Mouse (Mus musculus) lung, postnatal 0 days (tissue): Measurements from ENCODE around the gene Nkpd1. TPM values are rescaled to one million over a fixed set of nuclear protein-coding genes. Genes with fewer than 3 reads are reported as not detected.

Experiments
- ATAC-seq: fragments of 200-750 bp; cut with Nextera tagmentation; 2 replicates; pipeline ENCODE4 v1.8.0; 2017; ENCODE audit warnings: moderate library complexity
- DNase-seq: peaks from one replicate; pipeline ENCODE4 v3.0.0-alpha.2; 2016; ENCODE audit warnings: low spot score
- H3K27ac ChIP-seq: fragments of 300-500 bp; sonication (generic); 2 replicates; pipeline ENCODE4 v1.5.1; 2014; ENCODE audit warnings: antibody characterized with exemption, mild to moderate bottlenecking, low read length, mixed read lengths
- H3K27me3 ChIP-seq: fragments of 300-500 bp; sonication (generic); replicated peaks from 2 replicates; pipeline ENCODE4 v1.6.1; 2014; ENCODE audit warnings: low read length, mixed read lengths; ENCODE audit not compliant: insufficient read depth
- H3K36me3 ChIP-seq: fragments of 300-500 bp; sonication (generic); 2 replicates; pipeline ENCODE4 v1.6.1; 2014; ENCODE audit warnings: low read length, mixed read lengths; ENCODE audit not compliant: insufficient read depth
- H3K4me1 ChIP-seq: fragments of 300-500 bp; sonication (generic); 2 replicates; pipeline ENCODE4 v1.6.1; 2014; ENCODE audit warnings: antibody characterized with exemption, low read depth, low read length, mixed read lengths; ENCODE audit not compliant: insufficient read depth
- H3K4me2 ChIP-seq: fragments of 300-500 bp; sonication (generic); replicated peaks from 2 replicates; pipeline ENCODE4 v1.6.1; 2014; ENCODE audit warnings: low read depth, mild to moderate bottlenecking, low read length, moderate library complexity, mixed read lengths
- H3K4me3 ChIP-seq: fragments of 300-500 bp; sonication (generic); 2 replicates; pipeline ENCODE4 v1.5.1; 2014; ENCODE audit warnings: low read depth, low read length
- H3K9ac ChIP-seq: fragments of 300-500 bp; sonication (generic); replicated peaks from 2 replicates; pipeline ENCODE4 v1.6.1; 2014; ENCODE audit warnings: low read depth, mild to moderate bottlenecking
- H3K9me3 ChIP-seq: fragments of 300-500 bp; sonication (generic); 2 replicates; pipeline ENCODE4 v1.6.1; 2016; ENCODE audit warnings: low read length, mixed read lengths
- CTCF ChIP-seq: IDR thresholded peaks from 2 replicates; pipeline ENCODE4 v1.5.1; 2016; ENCODE audit warnings: antibody characterized with exemption, mild to moderate bottlenecking
- EP300 ChIP-seq: IDR thresholded peaks from 2 replicates; pipeline ENCODE4 v1.6.1; 2016; ENCODE audit warnings: antibody characterized with exemption, mild to moderate bottlenecking, control low read depth
- WGBS: fragments of 180-500 bp; shearing (Covaris S2); extraction: QIAGEN DNeasy Blood & Tissue Kit; methylation state at CpG from one replicate; pipeline ENCODE4 v1.1.7; 2014; 5-methylcytosine and 5-hydroxymethylcytosine counted together
- polyA plus RNA-seq: library from polyadenylated mRNA; unstranded; fragments of >200 nt; fragmentation: Nextera tagmentation; extraction: Ambion mirVana; gene quantifications from 2 replicates; pipeline ENCODE4 v1.2.1, GENCODE M21; 2015

Gene Nkpd1
- polyA plus RNA-seq, 1 experiment from 2014 or later: 0.05 TPM

DNA sequence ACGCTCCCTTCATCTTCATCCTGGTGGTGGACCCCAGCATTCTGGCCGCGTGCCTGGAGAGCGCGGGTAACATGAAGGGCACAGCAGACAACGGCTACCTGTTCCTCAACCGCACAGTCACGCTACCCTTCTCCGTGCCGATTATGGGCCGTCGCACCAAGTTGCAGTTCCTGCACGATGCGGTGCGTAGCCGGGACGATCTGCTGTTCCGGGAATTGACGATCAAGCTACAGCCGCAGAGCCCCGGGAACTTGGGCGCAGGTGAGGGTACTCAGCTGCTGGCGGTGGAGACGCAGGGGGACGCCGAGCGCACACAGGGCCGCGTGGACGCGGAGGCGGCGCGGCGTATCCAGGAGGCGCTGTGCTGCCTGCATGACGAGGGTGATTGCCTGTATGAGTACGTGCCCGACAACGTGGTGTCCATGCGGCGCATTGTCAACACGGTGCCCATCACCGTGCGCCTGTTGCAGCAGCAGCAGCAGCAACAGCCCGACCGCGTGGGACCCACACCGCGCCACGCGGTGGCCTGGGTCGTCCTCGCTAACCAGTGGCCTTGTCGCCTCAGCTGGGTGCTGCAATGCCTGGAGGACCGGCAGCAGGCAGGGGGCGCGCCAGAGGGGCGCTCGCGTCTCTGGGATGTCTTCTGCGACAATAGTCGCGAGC lies 6.2 kb downstream of the Nkpd1 start:
- Histone ChIP-seq H3K4me2 (peak overlapping the region; percentile 55), H3K4me1 (peaks cover 18% of the 10 kb centered on the region), H3K4me3 (peak overlapping the region; percentile 34), H3K27me3 (peaks cover 62% of the 10 kb centered on the region), H3K36me3 (no peaks in the 10 kb centered on the region), H3K9ac (no peak overlapping the region), H3K9me3 (no peaks in the 10 kb centered on the region), H3K27ac (no peak overlapping the region)
- 1% methylated on average over 63 of the region's 64 CpGs for WGBS
- DNase-seq (no peak), ATAC-seq (peak; percentile 61)
- TF ChIP-seq EP300: no peak
- TF ChIP-seq CTCF: peak; percentile 76

DNA sequence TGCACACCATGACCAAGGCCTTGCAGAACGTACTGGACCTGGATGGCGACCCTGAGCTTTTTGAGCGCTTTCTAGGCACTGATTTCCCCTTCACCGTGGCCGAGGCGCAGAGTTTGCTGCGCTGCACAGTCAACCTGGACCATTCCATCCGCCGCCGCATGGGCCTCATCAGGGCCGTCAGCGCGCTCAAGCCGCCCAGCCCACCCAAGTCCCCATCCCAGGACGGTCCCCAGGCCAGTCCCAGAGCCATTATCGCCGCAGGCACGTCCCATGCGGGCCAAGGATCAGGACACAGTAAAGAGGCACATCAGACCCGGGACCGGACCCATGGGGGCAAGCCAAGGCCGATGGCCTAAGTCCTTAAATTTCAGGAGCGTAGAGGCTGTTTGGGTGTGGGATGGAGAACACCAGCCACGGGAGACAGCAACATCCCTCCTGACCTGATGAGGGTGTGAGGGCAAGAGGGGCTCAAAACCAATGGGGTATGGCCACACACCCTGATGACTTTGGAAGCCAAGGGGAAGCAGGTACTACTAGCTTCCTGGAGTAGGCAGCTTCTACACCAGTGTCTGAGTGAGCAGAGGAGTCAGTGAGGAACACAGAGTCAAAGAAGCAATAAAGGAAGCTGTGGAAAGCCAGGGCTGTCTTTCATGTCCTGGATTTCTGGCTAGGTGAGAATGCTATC lies 6.9 kb downstream of the Nkpd1 start:
- Histone ChIP-seq H3K9ac (no peak overlapping the region), H3K4me3 (peak overlapping the region; percentile 34), H3K9me3 (no peaks in the 10 kb centered on the region), H3K27me3 (peaks cover 56% of the 10 kb centered on the region), H3K36me3 (no peaks in the 10 kb centered on the region), H3K27ac (no peak overlapping the region), H3K4me1 (peaks cover 18% of the 10 kb centered on the region), H3K4me2 (peak overlapping the region; percentile 55)
- TF ChIP-seq EP300 (no peak), CTCF (no peak)
- ATAC-seq (no peak), DNase-seq (no peak)
- 15% methylated on average over 24 of the region's 24 CpGs for WGBS

DNA sequence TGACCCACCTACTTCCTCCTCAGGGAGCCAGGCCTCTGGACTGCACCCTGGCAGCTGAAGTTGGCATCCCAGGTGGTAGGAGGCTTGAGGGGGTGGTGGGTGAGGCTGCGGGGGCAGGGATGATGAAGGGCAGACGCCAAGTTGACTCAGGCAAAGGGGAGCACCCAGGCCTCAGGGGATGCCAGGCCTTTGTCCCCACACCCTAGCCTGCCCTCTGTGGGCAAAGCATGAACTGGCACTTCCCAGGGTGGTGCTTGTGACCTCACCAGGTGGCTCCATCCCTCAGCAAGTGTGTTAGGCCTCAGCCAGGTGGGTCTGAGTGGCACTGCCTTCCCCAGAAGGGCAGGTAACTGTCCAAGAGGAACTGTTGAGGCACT lies 7.5 kb downstream of the Nkpd1 start:
- ATAC-seq (no peak), DNase-seq (no peak)
- no peaks in the 10 kb centered on the region for H3K36me3 ChIP-seq
- no peak overlapping the region for H3K4me3 ChIP-seq
- peaks cover 18% of the 10 kb centered on the region for H3K4me1 ChIP-seq
- no peaks in the 10 kb centered on the region for H3K9me3 ChIP-seq
- H3K9ac ChIP-seq: no peak overlapping the region
- H3K4me2 ChIP-seq: no peak overlapping the region
- 0 out of 2 replicates have a peak, but pooled peaks have one; percentile 27 for TF ChIP-seq CTCF
- no peak for TF ChIP-seq EP300
- 64% methylated on average over 2 of the region's 2 CpGs for WGBS
- H3K27me3 ChIP-seq: peaks cover 53% of the 10 kb centered on the region
- H3K27ac ChIP-seq: no peak overlapping the region

DNA sequence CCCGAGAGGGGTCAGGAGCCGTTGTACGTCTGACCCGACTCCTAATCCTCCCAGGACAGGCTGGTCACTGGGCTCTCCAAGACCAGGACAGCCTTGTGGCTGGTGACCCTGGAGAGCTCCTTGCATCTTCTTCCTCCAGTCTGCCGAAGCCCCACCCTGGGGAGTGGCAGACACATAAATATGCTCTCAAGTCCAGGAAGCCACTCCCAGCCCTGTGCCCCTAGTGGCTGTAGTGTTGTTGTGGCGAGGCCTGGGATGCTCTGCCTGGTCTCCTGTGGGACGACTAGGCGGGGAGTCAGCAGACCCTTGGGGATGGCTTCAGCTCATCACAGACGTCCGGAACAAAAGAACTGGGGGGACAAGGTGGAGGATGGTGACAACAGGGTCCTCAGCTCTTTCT lies 13.4 kb downstream of the Nkpd1 start:
- Histone ChIP-seq H3K27ac (no peak overlapping the region), H3K9me3 (no peaks in the 10 kb centered on the region), H3K4me1 (no peaks in the 10 kb centered on the region), H3K4me2 (no peak overlapping the region), H3K9ac (no peak overlapping the region), H3K4me3 (no peak overlapping the region), H3K27me3 (no peaks in the 10 kb centered on the region), H3K36me3 (peaks cover 26% of the 10 kb centered on the region)
- peak; percentile 56 for TF ChIP-seq CTCF
- TF ChIP-seq EP300: no peak
- DNase-seq: peak; percentile 37
- ATAC-seq: peak; percentile 44
- WGBS: 67% methylated on average over 10 of the region's 10 CpGs

DNA sequence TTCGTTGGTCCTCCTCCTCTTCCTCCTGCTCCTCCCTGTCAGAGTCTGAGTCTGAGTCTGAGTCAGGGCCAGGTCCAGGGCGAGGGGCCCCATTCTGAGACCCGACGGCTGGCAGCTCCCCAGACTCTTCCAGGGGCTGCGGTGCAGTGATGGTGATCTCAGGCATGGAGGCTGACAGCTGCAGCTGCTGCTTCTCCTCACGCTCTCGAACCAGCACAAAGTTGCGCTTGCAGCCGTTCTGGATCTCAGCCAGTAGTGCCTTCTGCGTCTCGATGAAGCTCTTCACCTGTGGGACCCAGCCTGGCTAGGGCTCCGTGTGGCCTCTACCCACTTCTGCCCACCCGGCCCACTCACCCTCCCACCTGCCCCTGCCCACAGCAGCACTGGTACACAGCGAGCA lies 14.6 kb downstream of the Nkpd1 start:
- no peak overlapping the region for H3K4me2 ChIP-seq
- H3K4me1 ChIP-seq: no peaks in the 10 kb centered on the region
- H3K27ac ChIP-seq: no peak overlapping the region
- no peak for DNase-seq
- H3K9ac ChIP-seq: no peak overlapping the region
- H3K27me3 ChIP-seq: no peaks in the 10 kb centered on the region
- ATAC-seq: no peak
- no peak for TF ChIP-seq EP300
- TF ChIP-seq CTCF: no peak
- no peaks in the 10 kb centered on the region for H3K9me3 ChIP-seq
- H3K36me3 ChIP-seq: peaks cover 26% of the 10 kb centered on the region
- WGBS: 76% methylated on average over 14 of the region's 14 CpGs
- no peak overlapping the region for H3K4me3 ChIP-seq

DNA sequence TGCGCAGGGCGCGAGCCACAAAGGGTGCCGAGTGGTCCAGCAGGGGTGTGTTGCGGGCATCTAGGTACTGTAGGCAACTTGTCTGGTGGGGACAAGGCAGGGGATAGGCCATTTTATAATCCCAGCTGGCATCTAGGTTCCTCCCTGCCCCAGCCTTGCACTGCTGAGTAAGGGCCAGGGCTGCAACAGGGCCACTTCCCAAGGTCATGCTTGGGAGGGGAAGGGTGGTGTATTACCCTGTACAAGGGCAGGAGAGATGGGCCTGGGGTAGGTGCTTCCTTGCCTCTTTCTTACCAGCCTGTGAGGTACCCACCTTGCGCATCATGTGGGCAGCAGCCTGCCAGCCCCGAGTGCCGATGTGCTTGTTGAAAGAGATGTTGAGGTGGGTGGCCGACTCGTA lies 17.0 kb downstream of the Nkpd1 start:
- TF ChIP-seq CTCF (no peak), EP300 (no peak)

More for the DNA sequence above, 17.0 kb downstream of the Nkpd1 start:
- Histone ChIP-seq H3K36me3 (peaks cover 26% of the 10 kb centered on the region), H3K9me3 (no peaks in the 10 kb centered on the region), H3K4me2 (no peak overlapping the region), H3K4me3 (no peak overlapping the region), H3K4me1 (no peaks in the 10 kb centered on the region), H3K9ac (no peak overlapping the region), H3K27ac (no peak overlapping the region), H3K27me3 (no peaks in the 10 kb centered on the region)
- ATAC-seq (no peak), DNase-seq (no peak)
- 92% methylated on average over 10 of the region's 10 CpGs for WGBS
